9 mouse cellular contexts compared by ENCODE assay signal in genomic region chr7:19507612-19507981, GRCm38 (mm10). TPM values are rescaled to one million over a fixed set of nuclear protein-coding genes. Genes with fewer than 3 reads are reported as not detected.
DNase-seq lines count a peak whose midpoint lies in the region; ATAC-seq and TF ChIP-seq lines count a peak whose summit lies in the region.
"Had no signal": no experiment of that assay in that cellular context is flagged by ENCODE, and none has a peak within 500 bp of the region (broad histone marks: within the 10 kb centered on the region; RNA-seq: fewer than 3 reads in every experiment).

No protein-coding gene starts in this region.

- no peak for ATAC-seq in hindbrain, embryonic 16.5 days

- H3K27ac ChIP-seq in hindbrain, embryonic 16.5 days (ENCODE audit: low read depth, low read length) = peak overlapping the region; percentile 85

- H3ac ChIP-seq in myocyte (ENCODE audit: control insufficient read depth, insufficient read length) = peak overlapping the region; percentile 41

- H3K9ac ChIP-seq in hindbrain, embryonic 16.5 days (ENCODE audit: low read depth, low read length) = peak overlapping the region; percentile 88

- no peaks in the 10 kb centered on the region for H3K9me3 ChIP-seq in hindbrain, embryonic 16.5 days (ENCODE audit: control insufficient read depth, low read length)

- DNase-seq in kidney, postnatal 4 days = peak; percentile 17 to 32
- no peak for DNase-seq in kidney, postnatal 36 days
- peak; percentile 32 for DNase-seq in c-Kit-positive CD71-positive TER-119-positive erythroid progenitor cells, embryonic 14.5 days (ENCODE audit: low spot score)
- no peak for DNase-seq in left cerebral cortex, postnatal 4 days
- no peak for DNase-seq in right cerebral cortex, postnatal 10 days (ENCODE audit: low spot score in 2 of 2)
- no peak for DNase-seq in adrenal gland, adult 8-10 months

- H3K4me3 ChIP-seq in hindbrain, embryonic 16.5 days (ENCODE audit: low read length) = peak overlapping the region; percentile 90
- peak overlapping the region; percentile 81 for H3K4me3 ChIP-seq in myocyte

- H3K79me2 ChIP-seq in myocyte (ENCODE audit: control insufficient read depth, insufficient read depth) = peaks cover 6% of the 10 kb centered on the region

- WGBS in hindbrain, embryonic 16.5 days = 7% methylated on average over 18 of the region's 18 CpGs

- TF ChIP-seq POLR2A in myocyte (IDR thresholded peaks at IDR 0.05; ENCODE audit: insufficient read length, low read depth) = no peak

- H3K36me3 ChIP-seq in hindbrain, embryonic 16.5 days (ENCODE audit: control insufficient read depth, insufficient read depth, low read length) = no peaks in the 10 kb centered on the region
- H3K36me3 ChIP-seq in myocyte (ENCODE audit: control insufficient read depth, insufficient read depth) = no peaks in the 10 kb centered on the region

- H3K4me2 ChIP-seq in hindbrain, embryonic 16.5 days (ENCODE audit: low read length) = peak overlapping the region; percentile 94
- H3K4me2 ChIP-seq in myocyte (ENCODE audit: low read depth) = peak overlapping the region; percentile 84

- H3K27me3 ChIP-seq in hindbrain, embryonic 16.5 days (replicated peaks; ENCODE audit: control insufficient read depth, insufficient read depth, low read length) = no peaks in the 10 kb centered on the region
- no peaks in the 10 kb centered on the region for H3K27me3 ChIP-seq in myocyte (ENCODE audit: control insufficient read depth, insufficient read depth, insufficient read length)

- intact Hi-C loops in left cerebral cortex, postnatal 4 days (cut with DNase I) = no loop called here

- H3K4me1 ChIP-seq in hindbrain, embryonic 16.5 days (ENCODE audit: control insufficient read depth, insufficient read depth, low read depth, low read length) = peaks cover 19% of the 10 kb centered on the region; the same call in 1 of the 2 replicates

TF ChIP-seq in myocyte, 11 proteins besides CTCF, POLR2A, EP300 and RAD21:
- TF ChIP-seq REST (IDR thresholded peaks at IDR 0.05; ENCODE audit: insufficient read depth, insufficient read length) (no peak), SRF (IDR thresholded peaks at IDR 0.05; ENCODE audit: control insufficient read depth, insufficient read length, low read depth) (no peak)

RNA-seq across cellular contexts. Expression of gene Bloc1s3, which starts 0.6 kb away (rescaled TPM):
- polyA plus RNA-seq in hindbrain, embryonic 16.5 days (2015; fragmentation: Nextera tagmentation; extraction: Ambion mirVana) = 3.5 and 4.2 TPM in 2 replicates
- 7.8 TPM for polyA plus RNA-seq in myocyte (2012; fragmentation: generic; extraction: Trizol)
- total RNA-seq in left cerebral cortex, postnatal 4 days (2021) = 1 to 10 TPM; 8.5 to 8.8 TPM
- total RNA-seq in adrenal gland, adult 8-10 months (2022) = 10 to 100 TPM; 12.7 to 15.4 (median 13.6) TPM

RNA-seq across cellular contexts. Expression of gene Trappc6a, which starts 0.6 kb away (rescaled TPM):
- polyA plus RNA-seq in hindbrain, embryonic 16.5 days (2015; fragmentation: Nextera tagmentation; extraction: Ambion mirVana) = 36.3 and 37.1 TPM in 2 replicates
- 57.3 TPM for polyA plus RNA-seq in myocyte (2012; fragmentation: generic; extraction: Trizol)
- total RNA-seq in left cerebral cortex, postnatal 4 days (2021) = 10 to 100 TPM; 17.9 to 19.0 TPM
- 100 to 1,000 TPM in 1 of 4 experiments, 10 to 100 TPM in 3; 77.7 to 107 (median 90.3) TPM for total RNA-seq in adrenal gland, adult 8-10 months (2022)

RNA-seq across cellular contexts. Expression of gene Nkpd1, which starts 10.0 kb away (rescaled TPM):
- polyA plus RNA-seq in hindbrain, embryonic 16.5 days (2015; fragmentation: Nextera tagmentation; extraction: Ambion mirVana) = 0.99 and 2.3 TPM in 2 replicates
- 0.06 TPM for polyA plus RNA-seq in myocyte (2012; fragmentation: generic; extraction: Trizol)
- under 1 TPM; 0.90 to 0.91 TPM for total RNA-seq in left cerebral cortex, postnatal 4 days (2021)
- total RNA-seq in adrenal gland, adult 8-10 months (2022) = under 1 TPM in 2 of 4 experiments, not detected in 2; 0.13 to 0.31 TPM
- total RNA-seq: neutrophil, adult 5-6 weeks had no signal

RNA-seq across cellular contexts. Expression of gene Exoc3l2, which starts 44.5 kb away (rescaled TPM):
- polyA plus RNA-seq in hindbrain, embryonic 16.5 days (2015; fragmentation: Nextera tagmentation; extraction: Ambion mirVana) = 0.97 and 1.5 TPM in 2 replicates
- not detected for polyA plus RNA-seq in myocyte (2012; fragmentation: generic; extraction: Trizol)
- total RNA-seq in left cerebral cortex, postnatal 4 days (2021) = under 1 TPM; 0.42 to 0.46 TPM
- 10 to 100 TPM; 31.9 to 69.2 (median 51.8) TPM for total RNA-seq in adrenal gland, adult 8-10 months (2022)
- total RNA-seq: neutrophil, adult 5-6 weeks had no signal

RNA-seq across cellular contexts. Expression of gene Mark4, which starts 49.0 kb away (rescaled TPM):
- polyA plus RNA-seq in hindbrain, embryonic 16.5 days (2015; fragmentation: Nextera tagmentation; extraction: Ambion mirVana) = 13.5 and 15.9 TPM in 2 replicates
- 18.2 TPM for polyA plus RNA-seq in myocyte (2012; fragmentation: generic; extraction: Trizol)
- 100 to 1,000 TPM; 118 to 119 TPM for total RNA-seq in left cerebral cortex, postnatal 4 days (2021)
- 10 to 100 TPM; 44.4 to 53.9 (median 47.6) TPM for total RNA-seq in adrenal gland, adult 8-10 months (2022)

Comparison
In these comparisons a context has a peak if more than half of its experiments do, and no peak if none do; other contexts are left out.
1. DNase-seq: peak in kidney, postnatal 4 days (2 of 2) and c-Kit-positive CD71-positive TER-119-positive erythroid progenitor cells, embryonic 14.5 days (single experiment); none in kidney, postnatal 36 days (0 of 2), left cerebral cortex, postnatal 4 days (single experiment), right cerebral cortex, postnatal 10 days (0 of 2) and adrenal gland, adult 8-10 months (single experiment).